Mouse (Mus musculus): ENCODE results near the gene Olfr522. TPM values are rescaled to one million over a fixed set of nuclear protein-coding genes. Genes with fewer than 3 reads are reported as not detected.

The Olfr522 gene
- polyA plus RNA-seq, 1 experiment from 2014 or later = not detected

- 81% methylated on average over 2 of the region's 2 CpGs for WGBS
- Histone ChIP-seq H3K4me2 (ENCODE audit: low read depth, severe bottlenecking) (no peak overlapping the region), H3K4me1 (ENCODE audit: control insufficient read depth, insufficient read depth, low read length) (no peaks in the 10 kb centered on the region), H3K9ac (ENCODE audit: low read length) (no peak overlapping the region), H3K4me3 (ENCODE audit: low read depth, low read length) (no peak overlapping the region), H3K9me3 (ENCODE audit: control insufficient read depth, low read length) (no peaks in the 10 kb centered on the region), H3K36me3 (ENCODE audit: control insufficient read depth, insufficient read depth, low read length) (no peaks in the 10 kb centered on the region), H3K27me3 (ENCODE audit: control insufficient read depth, insufficient read depth, low read length) (no peaks in the 10 kb centered on the region), H3K27ac (replicated peaks; ENCODE audit: low read depth, low read length) (no peak overlapping the region)
- DNase-seq (ENCODE audit: low spot score) (no peak), ATAC-seq (ENCODE audit: insufficient number of reproducible peaks, low FRiP score, low TSS enrichment, low read depth) (no peak)
These were observed 28.3 kb upstream of the Olfr522 start for GRCm38 (mm10) chr7:140192851-140193250.

DNA sequence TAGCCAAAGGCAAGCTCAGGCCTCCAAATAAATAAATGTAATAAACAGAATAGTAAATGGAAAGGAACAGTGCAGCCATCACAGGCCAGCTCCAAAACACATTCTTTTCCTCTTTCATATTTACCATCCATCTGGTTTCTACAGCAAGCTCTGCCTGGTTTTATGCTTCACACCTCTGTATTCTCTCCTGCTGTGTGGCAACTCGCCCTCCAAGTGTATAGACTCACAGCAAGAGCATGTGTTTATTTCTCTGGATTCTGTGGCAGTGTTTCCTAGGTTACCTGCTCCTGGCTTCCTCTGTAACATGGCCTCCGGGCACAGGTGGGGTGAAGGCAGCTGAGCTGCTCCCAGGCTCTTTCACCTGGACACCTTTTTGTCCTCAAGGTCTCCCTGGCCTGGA lies 27.9 kb upstream of the Olfr522 start:
- Histone ChIP-seq H3K4me3 (ENCODE audit: low read depth, low read length) (no peak overlapping the region), H3K4me2 (ENCODE audit: low read depth, severe bottlenecking) (no peak overlapping the region), H3K9ac (ENCODE audit: low read length) (no peak overlapping the region), H3K9me3 (ENCODE audit: control insufficient read depth, low read length) (no peaks in the 10 kb centered on the region), H3K4me1 (ENCODE audit: control insufficient read depth, insufficient read depth, low read length) (no peaks in the 10 kb centered on the region), H3K27ac (replicated peaks; ENCODE audit: low read depth, low read length) (no peak overlapping the region), H3K27me3 (ENCODE audit: control insufficient read depth, insufficient read depth, low read length) (no peaks in the 10 kb centered on the region), H3K36me3 (ENCODE audit: control insufficient read depth, insufficient read depth, low read length) (no peaks in the 10 kb centered on the region)
- DNase-seq (ENCODE audit: low spot score) (no peak), ATAC-seq (ENCODE audit: insufficient number of reproducible peaks, low FRiP score, low TSS enrichment, low read depth) (no peak)
- 57% methylated on average over 2 of the region's 2 CpGs for WGBS

GRCm38 (mm10) chr7:140190435-140190834 lies 25.9 kb upstream of the Olfr522 start:
- DNase-seq (ENCODE audit: low spot score) (no peak), ATAC-seq (ENCODE audit: insufficient number of reproducible peaks, low FRiP score, low TSS enrichment, low read depth) (no peak)
- no peak overlapping the region for H3K9ac ChIP-seq (ENCODE audit: low read length)
- 80% methylated on average over 1 of the region's 1 CpGs for WGBS
- H3K36me3 ChIP-seq (ENCODE audit: control insufficient read depth, insufficient read depth, low read length) = no peaks in the 10 kb centered on the region
- no peaks in the 10 kb centered on the region for H3K9me3 ChIP-seq (ENCODE audit: control insufficient read depth, low read length)
- H3K4me1 ChIP-seq (ENCODE audit: control insufficient read depth, insufficient read depth, low read length) = no peaks in the 10 kb centered on the region
- H3K4me2 ChIP-seq (ENCODE audit: low read depth, severe bottlenecking) = no peak overlapping the region
- H3K4me3 ChIP-seq (ENCODE audit: low read depth, low read length) = no peak overlapping the region
- no peak overlapping the region for H3K27ac ChIP-seq (replicated peaks; ENCODE audit: low read depth, low read length)
- H3K27me3 ChIP-seq (ENCODE audit: control insufficient read depth, insufficient read depth, low read length) = no peaks in the 10 kb centered on the region

- whole genome bisulfite sequencing = 70% methylated on average over 4 of the region's 4 CpGs
- H3K4me2 ChIP-seq (ENCODE audit: low read depth, severe bottlenecking) = no peak overlapping the region
- H3K27me3 ChIP-seq (ENCODE audit: control insufficient read depth, insufficient read depth, low read length) = no peaks in the 10 kb centered on the region
- no peak overlapping the region for H3K4me3 ChIP-seq (ENCODE audit: low read depth, low read length)
- H3K4me1 ChIP-seq (ENCODE audit: control insufficient read depth, insufficient read depth, low read length) = no peaks in the 10 kb centered on the region
- H3K27ac ChIP-seq (replicated peaks; ENCODE audit: low read depth, low read length) = no peak overlapping the region
- DNase-seq (ENCODE audit: low spot score) (no peak), ATAC-seq (ENCODE audit: insufficient number of reproducible peaks, low FRiP score, low TSS enrichment, low read depth) (no peak)
- no peaks in the 10 kb centered on the region for H3K9me3 ChIP-seq (ENCODE audit: control insufficient read depth, low read length)
- H3K36me3 ChIP-seq (ENCODE audit: control insufficient read depth, insufficient read depth, low read length) = no peaks in the 10 kb centered on the region
- H3K9ac ChIP-seq (ENCODE audit: low read length) = no peak overlapping the region
These were observed 24.1 kb upstream of the Olfr522 start for GRCm38 (mm10) chr7:140188391-140189328.

- no peak overlapping the region for H3K27ac ChIP-seq (replicated peaks; ENCODE audit: low read depth, low read length)
- H3K27me3 ChIP-seq (ENCODE audit: control insufficient read depth, insufficient read depth, low read length) = no peaks in the 10 kb centered on the region
- H3K9ac ChIP-seq (ENCODE audit: low read length) = no peak overlapping the region
- no peak overlapping the region for H3K4me3 ChIP-seq (ENCODE audit: low read depth, low read length)
- WGBS = 84% methylated on average over 7 of the region's 7 CpGs
- DNase-seq (ENCODE audit: low spot score) (no peak), ATAC-seq (ENCODE audit: insufficient number of reproducible peaks, low FRiP score, low TSS enrichment, low read depth) (no peak)
- no peak overlapping the region for H3K4me2 ChIP-seq (ENCODE audit: low read depth, severe bottlenecking)
- no peaks in the 10 kb centered on the region for H3K9me3 ChIP-seq (ENCODE audit: control insufficient read depth, low read length)
- no peaks in the 10 kb centered on the region for H3K4me1 ChIP-seq (ENCODE audit: control insufficient read depth, insufficient read depth, low read length)
- no peaks in the 10 kb centered on the region for H3K36me3 ChIP-seq (ENCODE audit: control insufficient read depth, insufficient read depth, low read length)
These were observed 23.3 kb upstream of the Olfr522 start for GRCm38 (mm10) chr7:140187721-140188390.

DNA sequence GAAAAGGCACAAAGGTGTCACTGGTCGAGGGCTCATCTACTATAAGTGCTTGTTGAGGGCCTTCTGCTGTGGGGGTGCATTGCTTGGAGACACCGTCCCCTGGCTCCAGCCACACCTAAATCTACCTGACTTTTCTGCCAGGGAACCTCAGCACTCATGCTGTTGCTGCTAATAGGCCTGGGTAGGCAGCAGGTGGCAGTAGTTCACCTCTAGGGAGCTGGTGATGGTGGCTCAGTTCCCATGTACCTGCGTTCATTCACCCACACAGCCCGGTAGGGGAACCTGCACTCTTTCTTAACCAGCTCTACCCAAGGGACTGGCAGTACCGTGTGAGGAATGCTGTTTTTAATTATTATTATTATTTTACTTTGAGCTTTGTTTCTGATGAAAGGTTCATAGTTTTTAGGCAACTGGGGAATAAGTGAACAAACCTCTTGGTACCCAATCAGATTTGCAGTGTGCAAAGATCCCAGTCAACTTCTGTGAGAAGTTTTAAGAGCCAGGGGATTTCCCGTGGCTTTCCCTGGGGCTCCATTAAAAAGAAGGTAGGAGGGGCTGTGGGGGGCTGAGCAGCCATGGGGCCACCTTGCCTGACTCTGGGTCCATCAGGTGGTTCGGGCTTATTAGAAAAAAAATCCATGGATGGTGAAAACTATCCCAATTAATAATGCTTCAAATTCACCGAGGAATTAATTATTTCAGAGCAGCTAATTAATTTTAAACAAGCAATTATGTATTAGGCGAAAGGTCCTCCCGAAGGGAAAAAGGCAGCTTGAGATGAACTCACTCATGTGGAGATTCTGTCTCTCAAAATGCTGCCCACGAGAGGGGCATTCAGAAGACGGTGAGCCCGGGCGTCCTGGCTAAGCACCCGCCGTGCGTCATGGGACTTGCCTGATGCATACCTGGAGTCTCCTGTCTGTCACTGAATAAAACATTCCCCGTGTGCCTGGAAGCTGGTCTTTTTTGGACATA lies 22.4 kb upstream of the Olfr522 start:
- Histone ChIP-seq H3K4me3 (ENCODE audit: low read depth, low read length) (no peak overlapping the region), H3K27me3 (ENCODE audit: control insufficient read depth, insufficient read depth, low read length) (no peaks in the 10 kb centered on the region), H3K27ac (replicated peaks; ENCODE audit: low read depth, low read length) (no peak overlapping the region), H3K4me2 (ENCODE audit: low read depth, severe bottlenecking) (no peak overlapping the region), H3K36me3 (ENCODE audit: control insufficient read depth, insufficient read depth, low read length) (no peaks in the 10 kb centered on the region), H3K9ac (ENCODE audit: low read length) (no peak overlapping the region), H3K4me1 (ENCODE audit: control insufficient read depth, insufficient read depth, low read length) (no peaks in the 10 kb centered on the region), H3K9me3 (ENCODE audit: control insufficient read depth, low read length) (no peaks in the 10 kb centered on the region)
- ATAC-seq (ENCODE audit: insufficient number of reproducible peaks, low FRiP score, low TSS enrichment, low read depth) = 0 out of 2 replicates have a peak, but pooled peaks have one; percentile 44
- DNase-seq (ENCODE audit: low spot score) = no peak
- WGBS = 68% methylated on average over 18 of the region's 18 CpGs

DNA sequence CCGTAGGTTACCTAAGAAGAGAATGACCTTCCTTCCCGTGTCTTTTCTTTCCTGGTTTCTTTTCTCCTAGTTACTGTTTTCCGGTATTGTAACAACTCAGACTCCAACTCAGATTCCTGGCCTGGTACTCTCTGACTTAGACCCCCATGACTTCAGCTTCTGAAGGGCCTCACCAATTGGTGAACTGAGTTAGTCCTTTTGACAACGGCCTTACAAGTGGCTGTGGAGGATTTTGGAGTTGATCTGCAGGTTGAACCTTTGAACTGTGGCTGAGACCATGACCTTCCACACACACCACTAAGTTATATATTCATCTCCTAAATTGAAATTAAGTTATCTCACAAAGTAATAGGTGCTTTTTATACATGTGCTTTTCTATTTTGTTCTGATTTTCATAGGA lies 19.6 kb upstream of the Olfr522 start:
- H3K4me3 ChIP-seq (ENCODE audit: low read depth, low read length) = no peak overlapping the region
- no peak for DNase-seq (ENCODE audit: low spot score)
- H3K27me3 ChIP-seq (ENCODE audit: control insufficient read depth, insufficient read depth, low read length) = no peaks in the 10 kb centered on the region
- H3K4me1 ChIP-seq (ENCODE audit: control insufficient read depth, insufficient read depth, low read length) = no peaks in the 10 kb centered on the region
- WGBS = 85% methylated on average over 4 of the region's 4 CpGs
- no peak overlapping the region for H3K9ac ChIP-seq (ENCODE audit: low read length)
- H3K36me3 ChIP-seq (ENCODE audit: control insufficient read depth, insufficient read depth, low read length) = no peaks in the 10 kb centered on the region
- no peak for ATAC-seq (ENCODE audit: insufficient number of reproducible peaks, low FRiP score, low TSS enrichment, low read depth)
- H3K27ac ChIP-seq (replicated peaks; ENCODE audit: low read depth, low read length) = no peak overlapping the region
- H3K9me3 ChIP-seq (ENCODE audit: control insufficient read depth, low read length) = no peaks in the 10 kb centered on the region
- no peak overlapping the region for H3K4me2 ChIP-seq (ENCODE audit: low read depth, severe bottlenecking)

DNA sequence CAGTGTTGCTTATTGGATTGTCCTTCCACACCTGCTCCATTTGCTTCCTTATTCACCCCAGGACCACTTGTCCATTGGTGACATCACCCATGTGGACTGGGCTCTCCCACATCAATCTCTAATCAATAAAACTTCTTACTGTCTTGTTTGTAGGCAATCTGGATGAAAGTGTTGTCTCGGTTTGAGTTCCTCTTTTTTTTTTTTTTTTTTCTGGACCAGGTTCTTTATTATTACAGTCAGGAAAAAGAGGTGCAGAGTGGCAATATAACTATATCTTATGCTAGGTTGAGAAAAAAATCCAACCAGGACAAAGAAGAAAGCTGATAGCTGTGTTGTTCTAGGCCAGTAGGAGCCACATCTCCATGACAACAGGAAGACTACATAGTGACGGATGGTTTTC lies 16.1 kb upstream of the Olfr522 start:
- Histone ChIP-seq H3K4me2 (ENCODE audit: low read depth, severe bottlenecking) (no peak overlapping the region), H3K9ac (ENCODE audit: low read length) (no peak overlapping the region), H3K27ac (replicated peaks; ENCODE audit: low read depth, low read length) (no peak overlapping the region), H3K9me3 (ENCODE audit: control insufficient read depth, low read length) (no peaks in the 10 kb centered on the region), H3K4me1 (ENCODE audit: control insufficient read depth, insufficient read depth, low read length) (no peaks in the 10 kb centered on the region), H3K36me3 (ENCODE audit: control insufficient read depth, insufficient read depth, low read length) (no peaks in the 10 kb centered on the region), H3K4me3 (ENCODE audit: low read depth, low read length) (no peak overlapping the region), H3K27me3 (ENCODE audit: control insufficient read depth, insufficient read depth, low read length) (no peaks in the 10 kb centered on the region)
- ATAC-seq (ENCODE audit: insufficient number of reproducible peaks, low FRiP score, low TSS enrichment, low read depth) (no peak), DNase-seq (ENCODE audit: low spot score) (no peak)
- WGBS = 82% methylated on average over 2 of the region's 2 CpGs
